Mouse (Mus musculus): Measurements from ENCODE around the gene Slc7a5. TPM values are rescaled to one million over a fixed set of nuclear protein-coding genes. Genes with fewer than 3 reads are reported as not detected.

The Slc7a5 gene
- total RNA-seq, 1 experiment from 2014 or later = 18.2 TPM

GRCm38 (mm10) chr8:121875517-121875916 lies 32.0 kb downstream of the Slc7a5 start:
- no peak for ATAC-seq (replicated peaks in 1 of 2; ENCODE audit: insufficient read depth in 1 of 2, low FRiP score in 2 of 2, low TSS enrichment in 1 of 2, low read depth in 1 of 2, poor library complexity in 2 of 2, severe bottlenecking in 2 of 2)

DNA sequence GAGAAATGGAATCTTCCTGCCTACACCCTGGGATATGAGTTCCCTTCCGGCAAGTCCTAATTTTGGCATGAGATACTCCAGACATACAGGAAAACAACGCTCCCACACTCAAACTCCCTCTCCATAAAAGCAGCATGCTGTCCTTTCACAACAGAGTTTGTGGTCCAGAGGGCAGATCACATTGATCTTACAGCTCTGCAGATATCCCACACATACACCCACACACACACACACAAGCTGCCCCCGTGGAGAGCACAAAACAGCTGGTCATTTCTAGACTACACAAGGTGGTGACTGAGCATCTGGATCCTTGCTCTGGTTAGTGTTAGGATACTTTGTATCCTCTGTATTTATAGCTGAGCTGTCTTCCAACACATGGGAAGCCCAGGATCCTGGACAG lies 32.4 kb downstream of the Slc7a5 start:
- no peak for ATAC-seq (replicated peaks in 1 of 2; ENCODE audit: insufficient read depth in 1 of 2, low FRiP score in 2 of 2, low TSS enrichment in 1 of 2, low read depth in 1 of 2, poor library complexity in 2 of 2, severe bottlenecking in 2 of 2)

DNA sequence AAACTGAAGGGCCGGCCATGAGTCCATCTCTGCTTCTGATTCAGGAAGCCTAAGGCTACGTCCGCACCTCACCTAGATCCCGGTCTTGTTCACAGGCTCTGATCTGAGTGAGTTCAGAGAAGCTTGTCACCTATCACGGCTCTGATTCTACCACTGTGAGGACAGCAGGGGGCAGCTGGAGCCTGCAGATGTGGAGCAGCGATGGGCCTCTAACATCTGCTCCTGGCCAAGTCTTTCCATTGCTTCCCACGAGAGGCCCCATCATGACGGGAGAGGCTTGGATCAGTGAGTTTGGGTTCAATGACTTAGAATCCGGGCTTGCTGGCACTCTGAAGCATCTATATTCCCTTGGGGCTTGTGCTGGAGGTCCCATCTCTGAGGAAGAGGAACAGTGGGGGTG lies 33.5 kb downstream of the Slc7a5 start:
- ATAC-seq (replicated peaks in 1 of 2; ENCODE audit: insufficient read depth in 1 of 2, low FRiP score in 2 of 2, low TSS enrichment in 1 of 2, low read depth in 1 of 2, poor library complexity in 2 of 2, severe bottlenecking in 2 of 2) = no peak; a peak in 1 of 4 replicates

GRCm38 (mm10) chr8:121871833-121872440 lies 35.6 kb downstream of the Slc7a5 start:
- ATAC-seq (replicated peaks in 1 of 2; ENCODE audit: insufficient read depth in 1 of 2, low FRiP score in 2 of 2, low TSS enrichment in 1 of 2, low read depth in 1 of 2, poor library complexity in 2 of 2, severe bottlenecking in 2 of 2) = peak in 1 of 2 experiments; percentile 40; a peak in 3 of 4 replicates

DNA sequence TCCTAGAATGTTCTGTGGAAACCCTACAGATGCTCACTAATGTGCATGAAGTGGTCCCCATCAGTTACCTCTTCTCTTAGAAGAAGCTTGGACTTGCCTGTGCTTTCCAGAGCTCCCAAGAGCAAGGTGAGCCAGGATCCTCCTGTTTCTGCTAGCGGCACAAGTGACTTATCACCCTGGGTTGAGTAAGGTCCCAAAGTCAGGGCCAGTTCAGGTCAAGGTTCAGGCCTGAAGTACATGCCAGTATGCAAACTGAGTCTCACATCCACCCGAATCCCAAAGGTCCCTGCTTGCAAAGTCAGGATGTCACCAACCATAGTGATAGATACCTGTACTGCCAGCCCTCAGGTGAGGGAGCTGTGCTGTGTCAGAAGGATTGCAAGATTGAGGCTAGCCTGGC lies 37.3 kb downstream of the Slc7a5 start:
- no peak for ATAC-seq (replicated peaks in 1 of 2; ENCODE audit: insufficient read depth in 1 of 2, low FRiP score in 2 of 2, low TSS enrichment in 1 of 2, low read depth in 1 of 2, poor library complexity in 2 of 2, severe bottlenecking in 2 of 2)

- no peak for ATAC-seq (replicated peaks in 1 of 2; ENCODE audit: insufficient read depth in 1 of 2, low FRiP score in 2 of 2, low TSS enrichment in 1 of 2, low read depth in 1 of 2, poor library complexity in 2 of 2, severe bottlenecking in 2 of 2)
Observed at GRCm38 (mm10) chr8:121868896-121869295, 38.6 kb downstream of the Slc7a5 start.

DNA sequence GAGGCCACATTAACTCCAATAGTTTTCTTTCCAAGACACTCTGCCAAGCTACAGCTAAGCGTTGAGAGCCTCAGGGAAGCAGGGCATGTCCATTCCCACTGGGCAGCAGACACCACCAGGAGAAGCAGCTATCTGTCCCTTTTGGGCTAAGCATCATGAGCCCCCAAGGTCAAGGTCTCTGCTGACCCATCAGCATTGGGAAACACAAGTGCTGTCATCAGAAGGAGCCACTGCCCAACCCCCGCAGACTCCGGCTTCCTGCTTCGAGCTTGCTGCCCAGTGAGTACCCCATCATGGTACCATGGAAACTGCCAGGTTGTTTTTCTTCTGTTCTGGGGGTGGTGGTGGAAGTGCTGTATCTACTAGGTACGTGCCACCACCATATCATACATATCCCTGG lies 39.3 kb downstream of the Slc7a5 start:
- no peak for ATAC-seq (replicated peaks in 1 of 2; ENCODE audit: insufficient read depth in 1 of 2, low FRiP score in 2 of 2, low TSS enrichment in 1 of 2, low read depth in 1 of 2, poor library complexity in 2 of 2, severe bottlenecking in 2 of 2)

GRCm38 (mm10) chr8:121865356-121865755 lies 42.1 kb downstream of the Slc7a5 start:
- no peak for ATAC-seq (replicated peaks in 1 of 2; ENCODE audit: insufficient read depth in 1 of 2, low FRiP score in 2 of 2, low TSS enrichment in 1 of 2, low read depth in 1 of 2, poor library complexity in 2 of 2, severe bottlenecking in 2 of 2)

DNA sequence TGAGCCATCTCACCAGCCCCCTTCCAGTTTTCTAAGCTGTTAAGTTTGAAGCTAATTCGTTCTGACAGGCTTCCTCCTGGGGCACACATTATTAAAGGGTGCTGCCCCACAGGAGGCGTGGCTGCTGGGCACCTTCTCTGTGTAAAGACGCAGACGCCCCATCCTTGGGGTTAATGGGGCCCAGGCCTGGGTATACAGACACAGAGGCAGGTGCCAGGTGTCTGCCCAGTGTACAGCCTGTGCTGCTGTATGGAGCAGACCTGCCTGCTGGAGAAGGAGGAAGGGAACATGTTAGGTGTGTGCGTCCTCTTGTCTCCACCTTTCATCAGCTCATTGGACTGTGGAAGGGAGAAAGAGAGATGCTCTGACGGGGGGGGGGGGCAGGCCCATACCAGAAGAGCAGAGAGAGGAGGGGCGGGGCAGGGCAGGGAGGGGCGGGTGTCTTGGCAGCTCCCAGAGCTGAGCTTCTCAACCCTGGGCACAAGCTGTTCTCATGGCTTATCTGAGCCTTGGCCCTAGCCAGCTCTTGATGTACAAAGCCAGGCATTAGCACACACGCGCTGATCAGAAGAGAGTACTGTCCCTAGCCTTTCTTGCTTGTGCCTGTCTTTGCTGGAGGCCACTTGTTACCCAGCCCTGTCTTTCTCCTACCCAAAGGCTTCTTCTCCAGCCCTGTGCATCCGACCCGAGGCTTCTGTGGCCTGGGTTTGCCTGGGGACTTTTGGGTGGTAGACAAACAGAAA lies 45.5 kb downstream of the Slc7a5 start:
- no peak for ATAC-seq (replicated peaks in 1 of 2; ENCODE audit: insufficient read depth in 1 of 2, low FRiP score in 2 of 2, low TSS enrichment in 1 of 2, low read depth in 1 of 2, poor library complexity in 2 of 2, severe bottlenecking in 2 of 2)

GRCm38 (mm10) chr8:121861276-121861675 lies 46.2 kb downstream of the Slc7a5 start:
- ATAC-seq (replicated peaks in 1 of 2; ENCODE audit: insufficient read depth in 1 of 2, low FRiP score in 2 of 2, low TSS enrichment in 1 of 2, low read depth in 1 of 2, poor library complexity in 2 of 2, severe bottlenecking in 2 of 2) = peak; percentile 85 to 87

DNA sequence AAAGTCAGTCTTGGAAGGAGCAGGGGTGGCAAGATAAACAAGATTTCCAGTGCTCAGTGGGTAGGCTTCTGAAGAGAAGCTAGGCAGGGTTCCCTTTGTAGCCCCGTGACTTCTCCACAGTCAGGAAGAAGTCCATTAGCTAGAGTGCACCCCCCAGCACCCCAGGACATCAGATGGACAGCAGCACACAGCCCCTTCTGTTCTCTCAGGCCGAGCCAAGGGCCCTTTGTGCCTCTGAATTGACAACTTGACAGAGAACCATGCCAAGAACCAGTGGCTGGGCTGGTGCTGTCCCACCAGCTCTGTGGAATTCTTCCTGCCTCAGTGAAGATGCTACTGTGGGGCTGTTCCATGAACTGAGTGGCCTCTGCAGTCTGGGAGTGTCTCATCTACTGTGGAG lies 49.7 kb downstream of the Slc7a5 start:
- ATAC-seq (replicated peaks in 1 of 2; ENCODE audit: insufficient read depth in 1 of 2, low FRiP score in 2 of 2, low TSS enrichment in 1 of 2, low read depth in 1 of 2, poor library complexity in 2 of 2, severe bottlenecking in 2 of 2) = no peak

DNA sequence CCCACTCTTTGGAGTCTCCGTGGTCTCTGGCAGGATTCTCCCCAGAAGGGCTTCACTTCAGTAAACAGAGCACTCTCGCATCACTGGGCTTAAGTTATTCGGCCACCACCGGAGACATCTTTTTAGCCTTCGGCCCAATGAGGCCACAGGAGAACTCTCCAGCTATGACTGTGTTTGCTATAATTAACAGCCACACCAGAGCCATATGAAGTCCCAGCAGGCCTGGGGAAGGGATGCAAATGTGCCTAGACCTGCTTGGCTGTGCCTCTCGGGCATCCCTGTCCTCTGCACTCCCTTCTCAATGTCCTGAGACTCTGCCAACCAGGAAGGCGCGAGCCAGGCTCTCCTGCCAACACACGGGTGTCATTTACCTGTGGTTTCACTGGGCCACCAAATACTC lies 50.2 kb downstream of the Slc7a5 start:
- no peak for ATAC-seq (replicated peaks in 1 of 2; ENCODE audit: insufficient read depth in 1 of 2, low FRiP score in 2 of 2, low TSS enrichment in 1 of 2, low read depth in 1 of 2, poor library complexity in 2 of 2, severe bottlenecking in 2 of 2)

- ATAC-seq (replicated peaks in 1 of 2; ENCODE audit: insufficient read depth in 1 of 2, low FRiP score in 2 of 2, low TSS enrichment in 1 of 2, low read depth in 1 of 2, poor library complexity in 2 of 2, severe bottlenecking in 2 of 2) = no peak
Observed at GRCm38 (mm10) chr8:121856071-121856746, 51.3 kb downstream of the Slc7a5 start.

DNA sequence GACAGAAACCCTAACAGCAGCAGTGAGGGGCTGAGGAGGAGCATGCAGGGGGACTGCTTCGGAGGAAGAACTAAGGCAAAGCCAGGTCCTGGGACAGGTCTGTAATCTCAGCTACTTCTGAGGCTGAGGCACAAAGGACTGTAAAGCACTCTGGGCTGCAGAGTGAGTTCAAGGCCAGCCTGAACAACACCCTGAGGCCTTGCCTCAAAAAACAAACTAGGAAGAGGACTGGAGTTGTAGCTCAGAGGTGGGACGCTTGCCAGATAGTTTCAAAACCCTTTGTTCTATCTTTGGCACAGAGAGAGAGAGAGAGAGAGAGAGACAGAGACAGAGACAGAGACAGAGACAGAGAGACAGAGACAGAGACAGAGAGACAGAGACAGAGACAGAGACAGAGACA lies 53.9 kb downstream of the Slc7a5 start:
- no peak for ATAC-seq (replicated peaks in 1 of 2; ENCODE audit: insufficient read depth in 1 of 2, low FRiP score in 2 of 2, low TSS enrichment in 1 of 2, low read depth in 1 of 2, poor library complexity in 2 of 2, severe bottlenecking in 2 of 2)

DNA sequence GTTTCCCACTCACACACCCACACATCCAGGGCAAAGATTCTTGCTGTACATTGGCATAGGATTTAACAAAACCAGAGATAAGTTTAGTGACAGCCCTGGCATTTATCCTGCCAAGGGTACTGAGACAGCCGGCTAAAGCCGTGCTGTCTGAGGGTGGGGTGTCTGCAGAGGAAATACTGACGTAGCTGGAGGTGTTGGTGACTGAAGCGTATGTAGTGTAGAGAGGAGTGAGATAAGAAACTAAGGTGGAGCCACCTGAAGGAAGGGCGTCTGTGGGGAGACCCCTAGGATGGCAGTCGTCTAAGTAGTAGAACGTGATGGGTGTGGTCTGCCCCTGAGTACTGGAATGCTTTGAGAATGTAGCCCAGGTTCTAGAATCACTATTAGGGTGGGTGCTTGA lies 55.0 kb downstream of the Slc7a5 start:
- ATAC-seq (replicated peaks in 1 of 2; ENCODE audit: insufficient read depth in 1 of 2, low FRiP score in 2 of 2, low TSS enrichment in 1 of 2, low read depth in 1 of 2, poor library complexity in 2 of 2, severe bottlenecking in 2 of 2) = no peak

DNA sequence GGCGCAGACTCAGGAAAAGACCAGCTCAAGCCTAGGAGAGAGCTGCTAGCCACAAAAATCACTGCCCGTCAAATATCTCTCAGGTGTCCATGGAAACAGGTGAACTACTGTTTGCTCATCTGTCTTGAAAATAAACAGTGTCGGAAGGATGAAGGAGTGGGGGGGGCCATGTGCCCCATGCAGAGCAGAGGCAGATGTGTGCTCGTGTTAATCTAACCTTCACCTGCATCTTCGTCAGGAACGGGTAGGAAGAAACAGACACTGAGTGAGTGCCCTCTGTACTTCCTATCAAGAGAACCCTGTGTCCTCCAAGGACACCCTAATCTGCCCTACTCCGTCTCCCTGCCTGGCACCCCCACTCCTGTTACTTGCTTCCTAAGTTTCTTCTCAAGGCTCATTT lies 55.8 kb downstream of the Slc7a5 start:
- no peak for ATAC-seq (replicated peaks in 1 of 2; ENCODE audit: insufficient read depth in 1 of 2, low FRiP score in 2 of 2, low TSS enrichment in 1 of 2, low read depth in 1 of 2, poor library complexity in 2 of 2, severe bottlenecking in 2 of 2)

DNA sequence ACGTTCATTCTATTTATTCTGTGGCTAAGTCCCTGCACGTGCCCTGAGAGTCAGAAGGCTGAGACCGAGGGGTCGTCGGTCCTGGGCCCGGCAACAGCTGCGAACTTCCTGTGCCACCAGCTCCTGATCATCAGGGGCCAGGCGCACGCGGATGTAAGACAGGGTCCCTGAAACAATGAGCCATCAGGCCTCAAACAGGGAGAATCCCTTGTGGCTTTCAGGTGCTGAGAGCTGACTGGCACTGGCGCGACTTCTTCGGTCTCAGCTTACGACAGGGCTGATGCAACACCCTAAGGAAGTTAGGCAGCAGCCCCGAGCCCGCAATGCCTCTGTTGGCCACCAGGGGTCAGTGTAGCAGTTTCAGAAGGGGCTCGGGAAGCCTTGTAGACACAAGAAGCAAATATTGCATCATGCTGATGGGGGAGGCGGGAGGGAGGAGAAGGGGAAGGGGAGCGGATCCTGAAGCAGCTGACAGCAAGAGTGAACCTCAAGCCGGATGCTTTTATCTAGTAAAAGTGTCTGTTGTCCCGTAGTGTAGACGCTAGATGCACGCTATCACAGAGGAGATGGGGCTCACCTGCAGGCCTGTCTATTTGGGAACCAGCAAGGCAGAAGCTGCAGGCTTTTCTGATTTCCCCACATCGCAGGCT lies 56.5 kb downstream of the Slc7a5 start:
- peak; percentile 84 to 86 for ATAC-seq (replicated peaks in 1 of 2; ENCODE audit: insufficient read depth in 1 of 2, low FRiP score in 2 of 2, low TSS enrichment in 1 of 2, low read depth in 1 of 2, poor library complexity in 2 of 2, severe bottlenecking in 2 of 2)

DNA sequence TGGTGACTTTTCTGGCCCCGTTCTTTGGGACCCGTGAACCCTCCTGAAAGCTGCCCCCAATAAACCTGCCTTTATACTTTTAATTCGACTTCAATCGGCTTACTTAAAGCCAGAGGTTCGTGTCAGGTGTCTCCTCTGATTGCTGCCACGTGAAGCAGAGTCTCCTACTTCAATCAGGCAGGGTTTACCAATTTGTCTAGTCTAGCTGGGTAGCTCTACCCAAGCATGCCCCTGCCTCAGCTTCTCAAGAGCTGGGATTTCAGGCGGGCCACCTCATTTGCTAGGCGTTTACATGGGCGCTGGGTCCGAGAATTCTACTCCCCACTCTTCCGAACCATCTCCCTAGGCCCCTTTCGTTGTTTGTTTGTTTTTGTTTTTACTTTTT lies 57.1 kb downstream of the Slc7a5 start:
- ATAC-seq (replicated peaks in 1 of 2; ENCODE audit: insufficient read depth in 1 of 2, low FRiP score in 2 of 2, low TSS enrichment in 1 of 2, low read depth in 1 of 2, poor library complexity in 2 of 2, severe bottlenecking in 2 of 2) = no peak

Measured in hematopoietic stem cell, adult 5-6 weeks (primary cell).